Mouse (Mus musculus) adrenal gland (tissue): ENCODE data around the gene Bzw2.

Experiments used
- intact Hi-C: fragments of 180-260 bp; cut with DNase I; formaldehyde crosslinking; loops from one replicate; pipeline ENCODE4 v1.15.1; 2025

Gene Bzw2

GRCm38 (mm10) chr12:36137192-36137591, 20.7 kb downstream of the Bzw2 start:
- intact Hi-C loops: no loop called here

- intact Hi-C loops: no loop called here
Observed at GRCm38 (mm10) chr12:36136285-36136684, 21.6 kb downstream of the Bzw2 start.

DNA sequence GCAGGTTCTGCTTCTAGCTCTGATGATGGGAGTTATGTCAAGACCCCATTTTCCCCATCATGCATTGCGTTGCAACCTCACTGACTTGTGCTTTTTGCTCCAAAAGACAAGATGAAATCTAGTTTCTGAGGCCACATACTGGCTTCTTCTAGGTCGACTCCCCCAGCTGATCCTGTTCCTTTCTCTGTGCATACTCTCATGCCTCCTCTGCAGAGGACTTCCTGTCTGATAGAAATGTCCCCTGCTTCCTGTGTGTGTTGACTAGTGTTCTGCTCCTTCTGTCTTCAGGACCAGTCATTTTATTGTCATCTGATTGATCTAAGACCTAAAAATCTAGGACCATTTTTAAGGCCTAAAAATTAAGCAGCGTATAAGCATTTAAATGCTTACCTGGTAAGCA, 22.5 kb downstream of the Bzw2 start:
- intact Hi-C loops: no loop called here

DNA sequence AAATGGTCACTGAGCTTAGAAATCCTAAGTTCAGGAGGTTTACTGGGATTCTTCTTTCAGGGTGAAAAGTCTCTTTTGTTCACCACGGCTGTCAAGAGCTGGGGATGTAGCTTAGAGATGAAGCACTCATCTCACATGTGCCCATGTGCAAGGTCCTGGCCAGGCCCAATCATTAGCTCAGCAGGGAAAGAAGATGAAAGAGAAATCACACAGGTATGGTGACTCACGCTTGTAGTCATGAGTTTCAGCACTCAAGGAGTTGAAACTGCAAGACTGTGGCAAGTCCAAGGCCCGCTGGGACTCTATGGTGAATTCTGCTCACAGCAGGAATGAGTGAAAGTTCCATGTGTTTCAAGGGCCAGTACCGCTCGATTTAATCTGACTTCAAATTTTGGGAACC, 23.8 kb downstream of the Bzw2 start:
- intact Hi-C loops: no loop called here

- intact Hi-C loops: no loop called here
Observed at GRCm38 (mm10) chr12:36133547-36133946, 24.3 kb downstream of the Bzw2 start.

GRCm38 (mm10) chr12:36132668-36133067, 25.2 kb downstream of the Bzw2 start:
- intact Hi-C loops: no loop called here

- intact Hi-C loops: no loop called here
Observed at GRCm38 (mm10) chr12:36132254-36132653, 25.6 kb downstream of the Bzw2 start.

DNA sequence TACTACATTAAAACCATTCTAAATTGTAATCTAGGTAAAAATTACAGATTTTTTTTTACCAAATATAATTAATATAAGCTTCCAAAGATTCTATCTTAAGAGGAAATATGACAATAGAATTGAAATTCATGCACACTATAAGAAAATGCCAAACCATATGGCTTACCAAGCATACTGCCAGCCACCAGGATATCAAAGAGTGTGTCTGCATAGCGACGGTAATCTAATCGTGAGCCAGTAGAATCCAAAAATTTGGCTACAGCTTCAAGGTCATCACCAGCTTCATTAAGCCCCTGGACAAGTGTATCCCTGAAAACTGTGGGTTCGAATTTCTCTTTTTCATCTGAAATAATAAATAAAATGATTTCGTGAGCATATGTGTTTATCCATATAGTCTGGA, 28.1 kb downstream of the Bzw2 start:
- intact Hi-C loops: no loop called here

DNA sequence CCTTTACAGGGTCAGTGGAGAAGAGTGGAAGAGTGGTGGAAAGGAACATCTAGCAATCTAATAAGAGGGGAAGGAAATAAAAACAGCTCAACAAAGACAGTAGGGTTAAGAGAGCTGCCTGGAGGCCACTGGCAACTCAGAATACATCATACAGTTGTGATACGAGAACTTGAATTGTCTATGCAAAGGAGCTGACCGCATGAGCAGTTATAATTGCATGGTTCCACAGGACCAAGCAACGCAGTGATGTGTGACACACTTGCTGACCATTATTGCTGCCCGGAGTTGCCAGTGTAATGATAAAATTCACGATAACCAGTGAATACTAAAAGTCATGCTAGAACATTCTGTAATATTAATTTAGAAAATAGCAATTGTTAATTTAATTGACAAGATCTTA, 31.8 kb downstream of the Bzw2 start:
- intact Hi-C loops: no loop called here

DNA sequence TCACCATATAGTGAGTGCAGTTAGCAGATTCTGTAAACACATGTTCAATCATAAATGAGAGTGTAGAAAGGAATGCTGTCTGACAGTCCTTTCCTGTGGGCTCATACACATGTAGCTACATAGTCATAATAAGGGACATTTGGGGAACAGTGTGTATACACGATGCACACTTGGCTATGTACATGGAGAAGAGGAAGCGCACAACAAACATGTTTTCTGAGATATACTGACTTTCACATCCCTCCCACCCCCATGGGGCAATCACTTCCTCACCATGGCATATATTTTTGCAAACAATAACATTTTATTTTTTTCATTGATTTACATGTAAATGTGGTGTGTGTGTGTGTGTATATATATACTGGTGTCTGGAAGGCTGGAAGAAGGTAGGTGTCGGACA, 38.6 kb downstream of the Bzw2 start:
- intact Hi-C loops: no loop called here

- intact Hi-C loops: no loop called here
Observed at GRCm38 (mm10) chr12:36117161-36117560, 40.7 kb downstream of the Bzw2 start.

GRCm38 (mm10) chr12:36112081-36112480, 45.8 kb downstream of the Bzw2 start:
- intact Hi-C loops: no loop called here

DNA sequence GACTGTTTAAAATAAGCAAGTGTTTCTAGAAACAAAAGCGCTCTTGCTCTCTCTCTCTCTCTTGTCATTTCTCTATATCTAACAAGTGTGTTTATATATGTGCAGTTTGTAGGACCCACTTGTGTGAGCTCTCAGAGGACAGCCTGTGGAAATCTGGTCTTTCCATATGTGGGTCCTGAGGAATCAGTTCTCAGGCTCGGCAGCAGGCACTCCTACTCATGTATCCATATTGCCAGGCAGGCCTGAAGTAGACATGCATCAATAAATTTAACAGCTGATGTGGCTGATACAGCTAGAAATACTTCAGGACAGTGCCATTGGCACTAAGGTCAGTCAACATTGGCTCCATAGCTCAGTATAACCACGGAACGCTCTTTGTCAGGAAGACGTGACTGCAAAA, 46.8 kb downstream of the Bzw2 start:
- intact Hi-C loops: no loop called here

- intact Hi-C loops: no loop called here
Observed at GRCm38 (mm10) chr12:36110457-36110856, 47.4 kb downstream of the Bzw2 start.

- intact Hi-C loops: no loop called here
Observed at GRCm38 (mm10) chr12:36108442-36108841, 49.4 kb downstream of the Bzw2 start.

- intact Hi-C loops: no loop called here
Observed at GRCm38 (mm10) chr12:36103592-36103910, 54.3 kb downstream of the Bzw2 start.

DNA sequence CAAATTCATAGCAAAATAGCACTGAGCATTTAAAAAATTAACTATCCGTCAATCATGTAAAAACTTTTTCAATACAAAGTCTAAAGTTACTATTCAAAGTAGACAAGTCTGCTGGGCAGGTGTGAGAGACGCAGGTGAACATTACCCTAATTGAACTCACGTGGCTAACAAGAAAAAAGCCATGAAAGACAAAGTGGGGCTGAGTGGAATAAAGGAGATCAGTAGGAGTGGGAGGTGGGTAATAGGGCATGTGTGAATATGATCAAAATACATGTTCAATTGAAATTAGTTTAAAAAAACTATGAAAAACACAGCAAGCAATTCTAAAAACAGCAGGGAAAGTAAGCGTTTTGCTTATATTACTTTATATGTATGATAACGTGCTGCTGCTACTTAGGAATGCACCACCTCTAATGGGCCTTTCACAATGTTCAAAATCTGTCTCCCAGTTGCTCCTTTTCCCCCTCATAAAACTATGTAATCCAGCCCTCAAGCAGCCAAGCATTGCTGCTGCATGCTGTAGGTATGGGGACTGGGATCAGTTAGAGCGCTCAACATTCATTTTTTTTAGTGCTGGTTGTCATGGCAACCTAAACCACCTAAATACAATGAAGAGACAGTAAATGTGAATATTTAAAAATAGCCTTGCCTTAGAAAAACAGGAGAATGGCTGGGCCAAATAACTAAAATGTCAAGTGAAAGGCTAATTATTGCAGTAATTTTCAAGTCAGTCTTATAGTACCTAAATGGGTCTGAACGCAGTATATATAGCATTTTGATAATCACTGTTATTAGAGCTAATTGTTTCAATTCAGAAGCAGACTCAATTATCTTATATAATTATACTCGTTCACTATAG, 54.9 kb downstream of the Bzw2 start:
- intact Hi-C loops: no loop called here

GRCm38 (mm10) chr12:36095371-36095880, 62.5 kb downstream of the Bzw2 start:
- intact Hi-C loops: no loop called here

- intact Hi-C loops: no loop called here
Observed at GRCm38 (mm10) chr12:36093081-36093670, 64.7 kb downstream of the Bzw2 start.

DNA sequence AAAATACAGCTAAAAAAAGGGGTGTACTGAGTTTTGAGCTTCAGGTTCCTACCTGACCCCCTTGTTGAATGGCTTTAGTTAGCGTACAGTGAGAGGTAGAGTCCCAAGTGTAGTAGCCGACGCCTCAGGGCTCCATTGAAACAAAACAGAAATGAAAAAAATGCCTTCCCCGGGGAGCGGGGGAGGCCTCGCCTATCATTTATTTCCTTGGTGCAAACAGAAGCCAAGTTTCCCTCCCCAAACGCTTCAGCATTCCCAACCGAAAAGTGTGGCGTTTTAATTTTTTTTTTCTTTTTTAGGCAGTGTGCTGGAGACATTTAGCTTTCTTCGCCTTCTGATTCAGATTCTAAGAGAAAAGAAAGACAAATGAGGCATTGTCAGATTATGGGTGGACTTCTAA, 65.9 kb downstream of the Bzw2 start:
- intact Hi-C loops: no loop called here

DNA sequence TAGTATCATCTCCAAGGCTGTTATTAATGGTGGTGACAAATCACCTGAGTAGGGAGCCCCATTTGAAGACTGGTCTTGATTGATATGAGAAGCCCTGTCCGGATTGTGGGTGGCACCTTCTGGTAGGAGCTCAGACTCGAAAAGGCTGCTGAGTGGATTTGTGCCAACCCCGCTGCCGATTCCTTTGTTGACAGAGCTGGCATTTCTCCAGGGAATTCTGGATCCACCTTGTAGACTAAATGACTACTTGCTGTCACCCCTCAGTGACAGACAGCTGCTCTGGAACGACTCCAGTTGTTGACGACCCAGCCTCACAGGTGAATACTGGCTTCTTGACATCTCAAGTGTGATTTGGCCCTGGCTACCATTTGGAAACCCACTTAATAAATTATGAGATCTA, 68.7 kb downstream of the Bzw2 start:
- intact Hi-C loops: no loop called here

DNA sequence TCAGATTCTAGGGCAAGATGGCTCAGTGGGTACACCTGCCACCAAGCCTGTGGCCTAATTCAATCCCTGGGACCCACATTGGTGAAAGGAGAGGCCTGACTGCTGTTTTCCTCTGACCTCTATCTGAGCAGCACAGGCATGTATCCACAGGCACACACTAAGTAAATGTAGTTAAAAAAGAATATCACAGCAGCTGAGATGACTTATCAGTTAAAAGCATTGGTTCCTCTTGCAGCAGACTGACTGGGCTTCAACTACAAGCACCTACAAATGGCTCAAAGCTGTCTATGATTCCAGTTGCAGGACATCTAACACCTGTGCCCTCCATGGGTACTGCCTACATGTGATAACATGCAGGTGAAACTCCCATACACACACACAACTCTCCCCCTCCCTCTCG, 69.1 kb downstream of the Bzw2 start:
- intact Hi-C loops: no loop called here

GRCm38 (mm10) chr12:36085380-36085779, 72.5 kb downstream of the Bzw2 start:
- intact Hi-C loops: no loop called here
